Mouse (Mus musculus): Measurements from ENCODE around the gene Mfn2.

DNA sequence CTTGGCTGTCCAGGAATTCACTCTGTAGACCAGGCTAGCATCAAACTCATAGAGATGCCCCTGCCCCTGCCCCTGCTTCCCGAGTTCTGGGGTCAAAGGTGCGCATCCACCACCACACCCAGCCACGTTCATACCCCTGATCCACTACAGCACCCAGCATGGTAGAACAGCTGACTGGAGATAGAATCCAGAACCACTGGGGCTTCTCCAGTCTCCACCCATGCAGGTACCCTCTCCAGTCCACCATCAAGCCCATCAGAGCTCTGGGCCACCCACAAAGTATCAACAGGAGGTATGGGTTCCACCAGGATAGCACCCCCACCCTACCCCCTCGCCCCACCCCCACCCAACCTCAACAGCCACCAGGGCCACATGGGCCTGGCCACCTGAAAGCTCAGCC lies 30.1 kb upstream of the Mfn2 start:
- no peak for TF ChIP-seq CTCF (IDR thresholded peaks at IDR 0.05; ENCODE audit: control insufficient read depth, insufficient read depth, insufficient read length)
- TF ChIP-seq USF1 (IDR thresholded peaks at IDR 0.05; ENCODE audit: low read depth), result no peak
- TF ChIP-seq MYOD1 (IDR thresholded peaks at IDR 0.05; ENCODE audit: control insufficient read depth, insufficient read length, low read depth), result no peak
- TF ChIP-seq FOSL1 (IDR thresholded peaks at IDR 0.05; ENCODE audit: insufficient read depth, low read length, poor library complexity, severe bottlenecking), result no peak
- TF ChIP-seq CEBPB (IDR thresholded peaks at IDR 0.05; ENCODE audit: low read depth), result no peak
- TF ChIP-seq MYOG (IDR thresholded peaks at IDR 0.05; ENCODE audit: control insufficient read depth, extremely low read depth, insufficient read length), result no peak

Measured in C2C12 (cell line).